Mouse (Mus musculus) skeletal muscle tissue, adult 2 months (tissue): ENCODE data around the gene Tada2a.

Experiments used
- DNase-seq: peaks from one replicate; pipeline ENCODE4 v3.0.0-alpha.2; 2012; ENCODE audit warnings: low read depth, low spot score

The Tada2a gene

DNA sequence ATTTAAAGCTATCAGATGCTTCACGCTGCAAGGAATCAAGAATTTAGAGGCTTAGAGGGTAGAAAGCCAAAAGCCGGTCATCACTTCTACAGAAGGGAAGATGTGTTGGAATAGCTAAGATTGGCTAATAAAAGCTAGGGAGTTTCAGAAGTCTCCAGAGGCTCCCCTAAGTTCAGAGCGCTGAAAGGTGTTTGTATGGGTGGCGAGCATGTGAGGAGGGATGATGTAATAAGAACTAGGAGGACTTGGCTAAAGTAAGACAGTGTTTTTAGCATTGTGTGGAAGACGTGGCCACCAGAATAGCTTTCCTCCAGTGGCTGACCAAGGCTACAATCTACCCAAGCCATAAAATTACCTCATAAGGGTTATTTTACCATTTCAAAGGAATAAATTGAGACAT is 15.8 kb downstream of the Tada2a start:
- peak; percentile 34 for DNase-seq

DNA sequence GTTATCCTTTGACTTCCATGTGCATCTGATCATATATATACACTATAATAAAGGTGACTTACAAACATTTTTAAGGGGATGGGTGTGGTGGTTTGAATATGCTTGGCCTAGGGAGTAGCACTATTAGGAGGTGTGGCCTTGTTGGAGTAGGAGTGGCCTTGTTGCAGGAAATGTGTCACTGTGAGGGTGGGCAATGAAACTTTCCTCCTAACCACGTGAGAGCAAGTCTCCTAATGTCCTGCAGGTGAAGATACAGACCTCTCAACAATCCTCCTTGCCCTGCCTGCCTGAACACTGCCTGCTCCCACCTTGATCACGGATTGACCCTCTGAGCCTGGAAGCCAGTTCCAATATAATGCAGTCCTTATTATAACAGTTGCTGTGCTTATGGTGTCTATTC is 22.3 kb downstream of the Tada2a start:
- no peak for DNase-seq

DNA sequence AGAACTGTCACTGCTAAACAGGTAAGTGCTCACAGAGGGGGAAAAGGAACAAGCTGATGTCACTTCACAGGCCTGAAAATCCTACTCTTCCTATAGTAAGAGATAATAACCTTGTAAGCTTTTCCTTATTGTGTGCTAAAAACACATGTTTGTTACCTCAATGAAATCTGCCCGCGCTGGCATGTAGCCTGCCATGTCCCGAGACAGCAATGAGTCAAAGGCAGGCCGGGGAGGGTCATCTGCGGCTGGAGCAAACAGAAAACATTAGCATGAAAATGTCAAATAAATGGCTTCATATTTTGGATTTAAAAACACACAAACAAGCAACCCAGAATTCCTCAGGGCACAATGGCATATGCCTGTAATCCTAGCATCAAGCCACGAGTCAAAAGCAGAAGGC is 25.4 kb downstream of the Tada2a start:
- DNase-seq, result no peak

DNA sequence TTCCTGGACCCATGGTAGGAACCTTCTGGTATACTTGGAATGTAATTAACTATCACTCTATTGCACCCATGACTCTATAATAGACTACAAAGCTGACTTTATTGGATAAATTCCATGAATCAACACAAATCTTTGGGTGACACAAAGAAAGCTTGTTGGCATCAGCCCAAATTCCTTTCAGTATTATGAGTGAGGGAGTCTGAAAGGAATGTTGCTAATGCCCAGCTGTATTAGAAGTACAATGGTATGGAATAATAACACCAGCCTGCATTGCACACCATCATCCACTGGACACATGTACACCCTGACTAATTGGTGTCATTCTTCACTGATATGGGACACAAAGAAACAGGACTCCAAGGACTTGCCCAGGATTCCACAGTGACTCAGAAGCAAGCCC is 28.2 kb downstream of the Tada2a start:
- no peak for DNase-seq

DNA sequence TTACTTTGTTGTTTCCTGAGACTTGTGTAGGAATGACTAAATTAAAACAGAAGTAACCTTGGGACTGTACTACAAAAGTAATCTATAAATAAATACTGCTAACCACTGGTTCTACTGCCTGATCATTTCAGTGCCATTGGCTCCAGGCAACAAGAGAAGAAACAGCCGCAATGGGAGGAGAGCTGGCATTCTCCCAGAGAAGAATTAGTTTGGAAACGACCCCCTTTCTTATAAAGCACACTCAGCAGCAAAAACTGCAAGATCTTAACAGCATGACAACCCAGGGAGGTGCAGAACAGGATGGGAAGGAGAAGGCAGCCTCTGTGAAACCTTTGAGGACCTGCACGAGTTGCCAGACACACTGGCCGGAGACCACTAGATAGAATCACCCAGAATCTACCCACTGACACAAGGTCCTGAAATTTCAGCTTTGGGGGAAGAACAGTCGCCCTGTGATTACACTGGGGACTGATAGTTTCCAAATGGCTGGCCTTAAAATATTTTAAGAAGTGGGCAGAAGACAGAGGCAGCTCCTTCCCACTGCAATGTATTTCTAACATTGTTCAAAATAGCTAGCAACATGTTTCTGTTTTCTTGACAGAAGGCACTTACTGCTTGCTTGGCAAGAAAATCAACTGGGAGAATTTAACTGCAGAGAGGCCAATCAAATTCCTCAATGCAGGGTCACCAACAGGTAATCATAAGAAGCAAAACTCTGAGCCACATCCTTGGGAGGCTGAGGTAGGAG is 32.0 kb downstream of the Tada2a start:
- DNase-seq, result no peak

DNA sequence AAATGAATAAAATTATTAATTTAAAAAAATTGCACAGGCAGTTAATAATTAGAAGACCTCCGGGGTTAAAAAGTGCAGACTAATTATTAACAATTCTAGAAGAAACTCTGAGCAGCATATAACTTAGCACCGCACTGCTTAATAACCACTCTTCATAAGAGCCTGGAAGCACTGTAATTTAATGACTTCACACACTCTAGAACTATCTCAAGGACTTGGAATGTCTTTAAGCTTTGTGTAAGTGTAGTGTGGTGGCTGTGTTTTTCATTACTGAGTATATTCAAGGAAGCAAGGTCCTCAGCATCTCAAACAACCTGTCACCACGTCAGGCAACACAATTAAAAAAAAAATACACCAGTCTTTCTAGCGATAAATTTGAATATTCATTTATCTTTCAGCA is 34.3 kb downstream of the Tada2a start:
- DNase-seq, result no peak

DNA sequence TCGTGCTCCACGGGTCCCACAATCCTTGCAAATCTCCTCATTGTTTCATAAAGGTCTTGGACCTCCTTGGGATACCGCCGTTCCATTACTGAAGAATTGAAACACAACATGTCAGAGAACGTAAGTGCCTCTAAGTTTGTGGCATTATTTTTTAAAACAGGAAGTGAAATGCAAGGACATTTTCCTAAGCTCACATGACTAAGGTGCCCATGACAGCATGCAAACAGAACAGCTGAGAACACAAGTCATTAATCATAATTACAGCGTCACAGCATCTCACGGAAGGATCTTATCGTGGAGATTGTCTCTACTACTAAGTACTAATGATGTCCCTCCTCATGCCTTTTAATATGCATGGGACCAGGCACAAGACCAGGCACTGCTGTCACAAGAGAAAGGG is 38.8 kb downstream of the Tada2a start:
- DNase-seq, result no peak

DNA sequence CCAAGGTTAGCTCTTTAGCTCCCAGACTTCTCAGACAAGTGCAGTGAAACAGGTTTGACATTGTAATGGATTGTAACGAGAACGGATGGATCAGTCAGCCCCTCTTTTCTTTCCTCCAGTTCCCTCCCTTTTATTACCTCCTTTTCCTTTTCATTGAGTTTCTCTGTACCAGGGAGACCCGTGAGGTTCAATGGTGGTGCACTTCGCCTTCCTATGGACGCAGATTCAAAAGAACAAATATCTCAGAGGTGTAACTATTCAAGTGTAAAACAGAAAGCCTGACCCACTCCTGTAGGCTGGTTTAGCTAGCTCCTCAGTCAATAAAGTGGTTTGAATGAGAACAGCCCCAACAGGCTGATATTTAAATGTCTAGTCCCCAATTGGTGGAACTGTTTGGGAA is 47.5 kb downstream of the Tada2a start:
- DNase-seq, result no peak

DNA sequence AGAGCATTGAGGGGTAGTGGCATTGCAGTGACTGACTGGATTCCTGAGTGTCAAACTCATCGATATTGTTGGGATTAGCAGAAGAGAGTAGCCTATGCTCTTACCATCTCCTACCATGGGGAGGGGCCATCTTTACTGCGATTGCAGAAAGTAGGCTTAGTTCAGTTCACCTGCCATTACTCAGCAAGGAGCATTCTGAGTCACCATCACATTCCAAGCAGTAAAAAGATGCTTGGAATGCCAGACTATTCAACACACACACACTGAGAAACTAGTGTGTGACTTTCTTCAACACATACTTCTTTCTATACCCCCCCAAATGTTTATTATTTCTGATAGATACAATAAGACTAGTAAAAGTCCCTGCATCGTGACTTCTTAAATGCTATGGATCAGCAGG is 49.1 kb downstream of the Tada2a start:
- DNase-seq, result no peak

DNA sequence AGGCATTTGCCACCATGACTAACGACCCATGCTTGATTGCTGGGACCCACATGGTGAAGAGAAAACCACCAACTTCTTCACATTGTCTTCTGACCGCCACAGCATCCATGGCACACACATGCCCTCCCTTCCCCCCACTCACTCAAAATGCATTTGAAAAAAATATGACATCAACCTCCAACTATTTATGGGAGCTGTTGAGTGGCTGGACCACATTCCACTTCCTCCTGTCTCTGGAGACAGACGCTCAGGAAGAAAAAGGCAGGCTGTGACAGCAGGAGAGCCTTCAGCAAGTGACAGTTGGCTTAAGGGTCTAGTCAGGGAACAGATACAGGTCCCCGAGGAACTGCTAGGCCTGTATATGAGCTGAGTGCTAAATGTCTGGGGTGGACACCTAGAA is 49.5 kb downstream of the Tada2a start:
- no peak for DNase-seq

DNA sequence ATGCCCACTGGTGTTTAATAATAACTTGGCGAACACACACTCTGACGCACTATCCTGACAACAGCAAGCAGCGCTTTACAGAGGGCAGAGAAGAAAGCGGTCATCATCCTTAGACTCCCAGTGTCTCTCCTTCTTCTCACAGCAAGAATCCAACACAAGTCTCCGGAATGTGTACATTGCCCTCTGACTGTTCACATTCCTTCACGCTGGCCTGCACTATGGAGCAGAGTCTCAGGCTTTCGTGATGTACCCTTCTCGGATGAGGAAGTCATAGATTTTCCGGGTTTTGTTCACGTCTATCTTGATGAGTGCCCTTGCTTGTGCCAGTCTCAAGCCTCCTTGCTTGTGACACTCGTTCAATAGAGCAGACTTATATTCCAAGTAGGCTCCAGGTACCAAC is 50.0 kb downstream of the Tada2a start:
- no peak for DNase-seq

DNA sequence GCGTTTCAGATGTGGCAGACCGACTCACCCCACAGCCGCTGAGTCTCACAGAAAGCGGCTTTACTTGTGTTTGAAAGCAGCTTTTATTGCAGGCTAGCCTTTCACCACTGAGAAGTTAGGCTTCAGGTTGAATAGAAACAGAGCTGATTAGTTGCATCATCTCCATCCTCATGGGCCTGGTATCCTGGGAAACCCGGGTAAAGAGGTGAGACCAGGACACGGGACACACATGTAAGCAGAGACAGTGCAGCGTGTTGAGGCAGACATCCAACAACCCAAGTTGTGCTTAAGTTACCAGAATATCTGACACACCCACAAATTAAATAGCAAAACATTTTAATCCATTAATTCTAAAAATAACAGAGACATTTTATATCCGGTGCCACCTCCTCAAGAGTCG is 50.8 kb downstream of the Tada2a start:
- DNase-seq, result peak; percentile 81

DNA sequence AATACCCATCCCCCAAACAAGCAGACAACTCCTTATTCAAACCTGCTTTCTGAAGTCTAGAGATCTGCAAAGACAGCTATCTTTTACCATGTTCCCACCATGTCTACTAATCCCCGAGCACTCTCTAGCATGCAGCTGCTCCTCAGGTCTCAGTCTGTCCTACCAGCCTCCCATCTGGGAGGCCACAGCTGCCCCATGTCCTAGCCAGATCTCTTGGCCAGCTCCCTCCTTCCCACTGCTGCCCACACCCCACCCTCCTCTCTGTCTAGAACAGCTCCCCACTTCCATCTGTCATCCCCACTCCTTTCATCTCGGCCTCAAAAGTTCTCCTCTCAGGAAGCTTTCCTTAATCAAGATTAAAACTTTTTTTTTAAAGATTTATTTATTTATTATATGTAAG is 52.4 kb downstream of the Tada2a start:
- no peak for DNase-seq

DNA sequence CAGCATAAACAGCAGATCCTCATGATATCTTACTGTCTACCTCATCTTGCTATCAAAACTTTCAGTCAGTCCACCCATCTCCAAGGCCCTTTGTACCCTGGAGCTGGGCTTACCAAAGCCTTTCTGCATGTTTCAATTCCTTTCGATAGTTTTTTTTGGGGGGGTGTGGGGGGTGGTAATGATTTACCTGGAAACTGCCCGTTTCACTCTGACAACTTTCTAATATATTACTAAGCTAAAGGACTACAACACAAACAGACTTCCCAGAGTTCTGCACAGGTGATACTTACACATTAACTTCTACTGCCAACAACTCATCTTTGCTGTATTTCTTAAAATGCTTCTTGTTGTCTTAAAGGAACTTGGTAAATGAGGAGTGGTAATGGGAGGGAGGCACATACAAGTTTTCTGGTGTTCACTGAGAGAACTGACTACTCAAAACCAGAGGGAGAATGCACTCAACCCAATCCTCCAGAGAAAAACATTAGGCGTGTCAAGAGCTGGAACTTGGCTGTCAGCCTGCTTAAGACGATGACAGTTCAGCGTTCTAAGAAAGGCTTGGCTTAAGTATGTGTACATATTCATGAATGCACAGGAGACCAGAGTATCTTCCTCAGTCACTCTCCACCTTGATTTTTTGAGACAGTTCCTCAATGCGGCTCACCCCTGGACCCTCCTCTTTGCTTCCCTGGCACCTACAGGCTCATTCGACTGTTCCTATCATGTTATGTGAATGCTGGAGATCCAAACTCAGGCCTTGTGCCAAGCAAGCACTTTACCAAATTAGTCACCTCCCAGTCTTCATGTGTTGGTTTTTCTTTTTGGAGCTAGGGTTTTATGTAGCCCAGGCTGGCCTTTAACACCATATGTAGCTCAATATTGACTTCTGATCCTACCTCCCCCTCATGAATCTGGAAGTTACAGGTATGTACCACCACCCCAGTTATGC is 55.3 kb downstream of the Tada2a start:
- peak; percentile 62 for DNase-seq

DNA sequence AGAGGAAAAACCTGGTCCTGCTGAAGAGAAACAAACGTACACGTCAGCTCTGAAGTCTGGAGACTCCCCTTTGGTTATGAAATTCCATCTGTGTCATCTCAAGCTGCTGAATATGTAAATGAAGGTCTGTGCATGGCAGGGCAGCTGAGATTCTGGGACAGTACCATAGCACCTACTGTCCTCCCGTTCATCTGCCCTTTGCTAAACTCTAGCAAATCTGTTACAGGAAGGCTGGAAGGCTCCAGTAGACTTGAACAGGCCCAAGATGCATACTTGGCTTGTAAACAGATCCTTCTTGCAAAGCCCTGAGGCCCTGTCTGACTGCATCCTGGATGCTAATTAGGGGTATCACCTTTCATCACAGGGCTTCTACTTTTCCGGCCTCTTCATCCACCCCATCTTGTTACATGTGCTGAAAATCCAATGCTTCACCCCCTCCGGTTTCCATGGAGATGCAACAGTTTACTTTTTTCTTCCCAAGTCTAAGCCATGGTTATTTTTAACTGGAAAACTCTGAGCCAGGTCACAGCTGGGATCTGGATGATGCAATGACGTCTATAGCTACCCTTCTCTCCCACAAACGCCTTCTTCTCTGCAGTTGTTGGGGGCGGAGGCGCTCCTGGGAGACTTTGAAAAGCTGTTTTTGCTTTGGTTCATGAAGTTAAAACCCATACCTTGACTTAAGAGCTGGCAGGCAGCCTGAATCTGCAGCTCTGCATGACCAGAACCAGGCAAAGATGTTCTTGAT is 56.3 kb downstream of the Tada2a start:
- DNase-seq, result peak; percentile 85

DNA sequence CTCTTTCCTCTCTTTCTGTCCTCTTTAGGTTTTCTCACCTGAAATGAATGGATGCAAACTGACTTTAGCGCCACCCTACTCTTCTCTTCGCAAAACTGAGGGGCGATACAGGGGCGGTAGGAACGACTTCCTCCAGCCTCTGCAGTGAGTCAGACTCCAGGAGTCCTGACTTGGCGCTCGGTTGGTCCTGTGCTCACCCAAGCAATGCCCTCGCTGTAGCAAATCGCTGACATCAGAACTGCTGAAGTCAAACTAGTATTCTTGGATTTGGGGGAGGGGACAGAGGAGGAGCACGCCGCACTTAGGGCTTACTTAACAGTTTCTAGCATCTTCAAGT is 60.4 kb downstream of the Tada2a start, which contains the start of gene Dusp14:
Gene Dusp14, minus strand, starts transcription at position 228 of the 337 bp plus-strand sequence.
- DNase-seq, result no peak

DNA sequence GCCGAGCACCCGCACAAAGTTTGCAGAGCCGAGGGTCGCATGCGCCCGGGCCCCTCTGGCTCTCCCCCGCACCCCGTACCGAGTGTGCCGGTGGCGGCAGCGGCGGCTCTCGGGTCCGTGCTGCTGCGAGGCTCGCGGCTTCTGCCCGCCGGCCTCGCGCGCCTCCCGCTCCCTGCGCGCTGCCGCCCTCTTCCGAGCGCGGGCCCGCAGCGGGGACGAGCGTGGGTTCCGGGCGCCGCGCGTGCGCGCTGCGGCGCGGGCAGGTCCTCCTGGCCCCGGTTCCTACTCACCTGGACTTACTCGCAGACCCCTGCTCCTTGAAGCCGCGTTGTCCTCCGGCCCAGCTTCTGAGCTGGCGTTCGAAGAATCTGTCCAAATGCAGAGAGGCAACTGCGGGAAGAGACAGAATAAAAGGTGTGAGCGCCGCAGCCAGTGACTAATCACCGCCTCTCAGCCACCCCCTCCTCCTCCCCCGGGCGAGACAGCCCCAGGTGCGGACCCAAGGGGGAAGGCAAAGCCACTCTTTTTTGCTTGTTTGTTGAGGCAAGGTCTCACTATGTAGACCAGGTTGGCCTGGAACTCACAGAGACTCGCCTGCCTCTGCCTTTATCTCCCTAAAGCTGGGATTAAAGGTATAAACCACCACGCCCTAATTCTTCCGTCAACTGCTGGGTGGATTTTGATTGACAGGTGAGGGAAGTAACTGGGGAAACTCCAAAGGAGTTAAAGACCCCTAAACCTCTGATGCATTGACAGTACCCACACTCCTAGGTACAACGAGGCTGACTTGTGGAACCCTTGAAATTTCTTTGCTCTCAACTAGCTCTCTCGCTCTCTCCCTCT is 61.0 kb downstream of the Tada2a start:
- peak; percentile 61 for DNase-seq

DNA sequence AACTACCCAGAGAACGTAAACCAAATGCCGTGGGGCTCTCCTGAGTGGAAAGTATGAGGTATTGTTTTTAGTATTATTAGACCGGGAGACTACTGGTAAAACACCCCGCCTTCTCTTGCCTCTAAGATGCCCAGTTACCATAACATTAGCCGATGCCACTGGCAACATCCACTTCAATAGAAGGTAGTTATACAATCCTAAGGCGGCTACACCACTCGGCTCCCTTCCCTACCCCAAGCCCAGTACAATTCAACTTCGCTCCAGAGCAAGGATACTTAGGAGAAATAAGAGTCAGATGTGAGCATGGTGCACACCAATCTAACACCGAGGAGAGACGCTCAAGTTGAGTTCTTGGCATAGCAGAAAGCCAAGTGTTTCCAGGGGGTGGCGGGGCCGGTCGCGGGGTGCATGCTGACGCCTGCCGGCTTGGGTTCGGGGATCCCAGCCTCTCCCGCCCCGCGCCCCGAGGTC is 61.6 kb downstream of the Tada2a start:
- DNase-seq, result no peak

DNA sequence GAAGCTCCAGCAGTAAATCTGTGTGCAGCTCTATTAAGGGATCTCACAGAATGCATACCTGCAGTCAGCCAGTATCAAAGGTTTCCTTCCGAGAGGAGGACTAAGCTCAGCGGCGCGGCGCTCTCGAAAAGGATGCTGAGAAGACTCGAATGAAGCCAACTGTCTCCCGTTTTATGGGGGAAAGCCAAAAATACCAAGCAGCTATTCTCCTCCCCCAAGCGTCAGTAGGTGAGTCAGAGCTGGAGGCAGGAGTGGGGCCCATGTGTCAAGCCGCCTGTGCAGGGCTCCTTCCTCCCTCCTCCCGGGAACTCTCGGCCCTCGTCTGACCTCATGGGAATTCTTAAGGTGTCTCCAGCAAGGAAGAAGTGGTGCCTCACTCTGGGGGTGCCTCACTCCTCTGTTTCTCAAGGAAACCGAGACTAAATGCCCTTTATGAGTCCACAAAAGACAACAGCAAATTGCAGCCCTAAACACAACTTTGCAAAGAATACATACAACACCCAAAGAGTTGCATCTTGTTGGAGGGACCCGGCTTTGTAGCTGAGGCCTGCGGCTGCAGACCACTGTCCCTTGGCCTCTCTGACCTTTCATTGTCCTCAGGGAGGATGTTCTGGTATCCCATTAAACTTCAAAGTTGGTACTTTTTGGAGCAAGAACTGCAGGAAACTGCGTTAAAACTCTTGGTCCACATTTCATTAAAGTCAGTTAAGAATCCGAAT is 62.3 kb downstream of the Tada2a start:
- peak; percentile 59 for DNase-seq

DNA sequence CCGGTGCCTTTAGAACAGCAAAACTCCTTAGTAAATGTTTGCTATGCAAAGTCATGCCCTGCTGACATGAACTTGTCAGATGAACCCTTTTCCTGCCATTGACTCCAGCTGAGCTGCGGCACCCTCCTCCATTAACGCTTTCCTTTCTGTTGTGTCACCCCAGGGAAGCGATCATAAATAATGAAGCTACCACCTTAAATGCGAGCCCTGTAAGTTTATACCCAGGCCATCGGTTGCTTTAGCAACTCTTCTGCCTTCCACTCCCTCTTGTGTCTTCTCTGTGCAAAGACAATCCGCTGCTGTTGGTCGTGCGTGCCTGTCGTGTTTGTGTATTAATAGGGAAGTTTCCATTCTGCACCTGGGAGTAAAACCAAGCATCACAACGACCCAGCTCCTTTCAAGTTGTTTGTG is 63.3 kb downstream of the Tada2a start:
- no peak for DNase-seq
